Mouse (Mus musculus): ENCODE results near the gene Snx11. TPM values are rescaled to one million over a fixed set of nuclear protein-coding genes. Genes with fewer than 3 reads are reported as not detected.

The Snx11 gene
- polyA plus RNA-seq, 1 experiment from 2014 or later: 8.0 TPM

GRCm38 (mm10) chr11:96808066-96808465 is 30.7 kb upstream of the Snx11 start:
- H3K9ac ChIP-seq (ENCODE audit: low read length): no peak overlapping the region
- ATAC-seq (replicated peaks; ENCODE audit: low FRiP score, low TSS enrichment, low read depth) (no peak), DNase-seq (ENCODE audit: low spot score) (no peak)
- no peak overlapping the region for H3K27ac ChIP-seq (ENCODE audit: low read depth)
- H3K36me3 ChIP-seq (ENCODE audit: control insufficient read depth, insufficient read depth, low read length): peaks cover 91% of the 10 kb centered on the region
- no peak overlapping the region for H3K4me2 ChIP-seq (ENCODE audit: low read length)
- no peaks in the 10 kb centered on the region for H3K4me1 ChIP-seq (replicated peaks; ENCODE audit: control insufficient read depth, insufficient read depth, low read length)
- no peaks in the 10 kb centered on the region for H3K27me3 ChIP-seq (replicated peaks; ENCODE audit: control insufficient read depth, insufficient read depth, low read length)
- H3K9me3 ChIP-seq (ENCODE audit: control insufficient read depth, low read length): no peaks in the 10 kb centered on the region
- WGBS: 50% methylated on average over 1 of the region's 1 CpGs
- no peak overlapping the region for H3K4me3 ChIP-seq (ENCODE audit: low read depth, low read length)

DNA sequence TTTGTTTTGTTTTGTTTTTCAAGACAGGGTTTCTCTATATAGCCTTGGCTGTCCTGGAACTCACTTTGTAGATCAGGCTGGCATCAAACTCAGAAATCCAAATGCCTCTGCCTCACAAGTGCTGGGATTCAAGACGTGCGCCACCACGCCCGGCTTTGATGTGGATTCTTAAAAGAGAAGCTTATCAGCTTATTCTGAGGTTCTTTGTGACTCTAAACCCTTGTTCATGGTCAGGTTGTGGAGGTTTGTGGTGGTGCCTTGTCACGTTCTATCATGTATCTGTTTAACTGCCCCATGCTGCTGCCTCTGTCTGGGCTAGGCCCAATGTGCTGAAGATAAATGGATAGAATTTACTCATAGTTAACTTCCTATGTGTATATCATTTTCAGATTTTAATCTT is 28.2 kb upstream of the Snx11 start:
- Histone ChIP-seq H3K4me3 (ENCODE audit: low read depth, low read length) (no peak overlapping the region), H3K4me1 (replicated peaks; ENCODE audit: control insufficient read depth, insufficient read depth, low read length) (no peaks in the 10 kb centered on the region), H3K27ac (ENCODE audit: low read depth) (no peak overlapping the region), H3K9ac (ENCODE audit: low read length) (no peak overlapping the region), H3K27me3 (replicated peaks; ENCODE audit: control insufficient read depth, insufficient read depth, low read length) (no peaks in the 10 kb centered on the region), H3K4me2 (ENCODE audit: low read length) (no peak overlapping the region), H3K9me3 (ENCODE audit: control insufficient read depth, low read length) (no peaks in the 10 kb centered on the region), H3K36me3 (ENCODE audit: control insufficient read depth, insufficient read depth, low read length) (peaks cover 98% of the 10 kb centered on the region)
- 89% methylated on average over 5 of the region's 5 CpGs for WGBS
- no peak for DNase-seq (ENCODE audit: low spot score)
- ATAC-seq (replicated peaks; ENCODE audit: low FRiP score, low TSS enrichment, low read depth): no peak

- WGBS: 87% methylated on average over 2 of the region's 2 CpGs
- H3K36me3 ChIP-seq (ENCODE audit: control insufficient read depth, insufficient read depth, low read length): peaks cover 67% of the 10 kb centered on the region
Observed at GRCm38 (mm10) chr11:96799511-96799910, 22.2 kb upstream of the Snx11 start.

GRCm38 (mm10) chr11:96796586-96796985 is 19.2 kb upstream of the Snx11 start:
- Histone ChIP-seq H3K9ac (ENCODE audit: low read length) (no peak overlapping the region), H3K4me2 (ENCODE audit: low read length) (no peak overlapping the region), H3K36me3 (ENCODE audit: control insufficient read depth, insufficient read depth, low read length) (peaks cover 39% of the 10 kb centered on the region), H3K4me3 (ENCODE audit: low read depth, low read length) (no peak overlapping the region), H3K9me3 (ENCODE audit: control insufficient read depth, low read length) (no peaks in the 10 kb centered on the region), H3K4me1 (replicated peaks; ENCODE audit: control insufficient read depth, insufficient read depth, low read length) (0 out of 2 replicates have a peak, but pooled peaks cover 6% of the 10 kb centered on the region), H3K27ac (ENCODE audit: low read depth) (no peak overlapping the region), H3K27me3 (replicated peaks; ENCODE audit: control insufficient read depth, insufficient read depth, low read length) (no peaks in the 10 kb centered on the region)
- ATAC-seq (replicated peaks; ENCODE audit: low FRiP score, low TSS enrichment, low read depth): no peak
- 81% methylated on average over 1 of the region's 1 CpGs for WGBS
- no peak for DNase-seq (ENCODE audit: low spot score)

More at GRCm38 (mm10) chr11:96799511-96799910, 22.2 kb upstream of the Snx11 start:
- Histone ChIP-seq H3K9ac (ENCODE audit: low read length) (no peak overlapping the region), H3K9me3 (ENCODE audit: control insufficient read depth, low read length) (no peaks in the 10 kb centered on the region), H3K4me3 (ENCODE audit: low read depth, low read length) (no peak overlapping the region), H3K27me3 (replicated peaks; ENCODE audit: control insufficient read depth, insufficient read depth, low read length) (no peaks in the 10 kb centered on the region), H3K27ac (ENCODE audit: low read depth) (no peak overlapping the region), H3K4me1 (replicated peaks; ENCODE audit: control insufficient read depth, insufficient read depth, low read length) (no peaks in the 10 kb centered on the region), H3K4me2 (ENCODE audit: low read length) (no peak overlapping the region)
- ATAC-seq (replicated peaks; ENCODE audit: low FRiP score, low TSS enrichment, low read depth): no peak
- DNase-seq (ENCODE audit: low spot score): no peak

DNA sequence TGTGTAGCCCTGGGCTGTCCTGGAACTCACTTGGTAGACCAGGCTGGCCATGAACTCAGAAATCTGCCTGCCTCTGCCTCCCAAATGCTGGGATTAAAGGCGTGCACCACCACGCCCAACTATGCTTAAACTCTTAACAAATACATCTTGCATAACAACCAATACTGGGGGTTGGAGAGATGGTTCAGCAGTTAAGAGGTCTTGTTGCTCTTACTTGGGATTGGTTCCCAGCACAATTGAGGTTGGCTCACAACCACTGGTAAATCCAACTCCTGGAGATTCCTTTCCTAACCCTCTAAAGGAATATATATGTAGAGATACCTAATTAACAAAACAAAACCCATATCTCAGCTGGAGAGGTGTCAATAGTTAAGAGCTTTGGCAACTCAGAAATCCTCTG is 18.7 kb upstream of the Snx11 start:
- no peak overlapping the region for H3K4me2 ChIP-seq (ENCODE audit: low read length)
- H3K9me3 ChIP-seq (ENCODE audit: control insufficient read depth, low read length): no peaks in the 10 kb centered on the region
- H3K27me3 ChIP-seq (replicated peaks; ENCODE audit: control insufficient read depth, insufficient read depth, low read length): no peaks in the 10 kb centered on the region
- H3K9ac ChIP-seq (ENCODE audit: low read length): no peak overlapping the region
- H3K4me1 ChIP-seq (replicated peaks; ENCODE audit: control insufficient read depth, insufficient read depth, low read length): peaks cover 9% of the 10 kb centered on the region; the same call in 1 of the 2 replicates
- H3K4me3 ChIP-seq (ENCODE audit: low read depth, low read length): no peak overlapping the region
- ATAC-seq (replicated peaks; ENCODE audit: low FRiP score, low TSS enrichment, low read depth) (no peak), DNase-seq (ENCODE audit: low spot score) (no peak)
- H3K36me3 ChIP-seq (ENCODE audit: control insufficient read depth, insufficient read depth, low read length): peaks cover 39% of the 10 kb centered on the region
- 100% methylated on average over 2 of the region's 2 CpGs for WGBS
- H3K27ac ChIP-seq (ENCODE audit: low read depth): no peak overlapping the region

DNA sequence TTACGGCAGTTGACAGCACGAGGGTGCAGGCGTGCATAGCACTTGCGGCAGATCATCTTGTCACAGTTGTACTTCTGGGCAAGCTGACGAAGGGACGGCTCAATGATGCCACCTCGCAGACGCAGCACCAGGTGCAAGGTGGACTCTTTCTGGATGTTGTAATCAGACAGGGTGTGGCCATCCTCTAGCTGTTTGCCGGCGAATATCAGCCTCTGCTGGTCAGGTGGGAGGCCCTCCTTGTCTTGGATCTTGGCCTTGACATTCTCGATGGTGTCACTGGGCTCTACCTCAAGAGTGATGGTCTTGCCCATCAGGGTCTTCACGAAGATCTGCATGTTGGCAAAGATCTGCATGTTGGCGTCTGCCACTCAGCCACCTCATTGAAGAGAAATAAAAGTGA is 18.1 kb upstream of the Snx11 start:
- peaks cover 15% of the 10 kb centered on the region for H3K4me1 ChIP-seq (replicated peaks; ENCODE audit: control insufficient read depth, insufficient read depth, low read length)
- no peak overlapping the region for H3K9ac ChIP-seq (ENCODE audit: low read length)
- H3K27me3 ChIP-seq (replicated peaks; ENCODE audit: control insufficient read depth, insufficient read depth, low read length): no peaks in the 10 kb centered on the region
- H3K9me3 ChIP-seq (ENCODE audit: control insufficient read depth, low read length): no peaks in the 10 kb centered on the region
- DNase-seq (ENCODE audit: low spot score): no peak
- no peak for ATAC-seq (replicated peaks; ENCODE audit: low FRiP score, low TSS enrichment, low read depth)
- peaks cover 35% of the 10 kb centered on the region for H3K36me3 ChIP-seq (ENCODE audit: control insufficient read depth, insufficient read depth, low read length)
- no peak overlapping the region for H3K4me2 ChIP-seq (ENCODE audit: low read length)
- WGBS: 92% methylated on average over 13 of the region's 13 CpGs
- no peak overlapping the region for H3K4me3 ChIP-seq (ENCODE audit: low read depth, low read length)
- no peak overlapping the region for H3K27ac ChIP-seq (ENCODE audit: low read depth)

DNA sequence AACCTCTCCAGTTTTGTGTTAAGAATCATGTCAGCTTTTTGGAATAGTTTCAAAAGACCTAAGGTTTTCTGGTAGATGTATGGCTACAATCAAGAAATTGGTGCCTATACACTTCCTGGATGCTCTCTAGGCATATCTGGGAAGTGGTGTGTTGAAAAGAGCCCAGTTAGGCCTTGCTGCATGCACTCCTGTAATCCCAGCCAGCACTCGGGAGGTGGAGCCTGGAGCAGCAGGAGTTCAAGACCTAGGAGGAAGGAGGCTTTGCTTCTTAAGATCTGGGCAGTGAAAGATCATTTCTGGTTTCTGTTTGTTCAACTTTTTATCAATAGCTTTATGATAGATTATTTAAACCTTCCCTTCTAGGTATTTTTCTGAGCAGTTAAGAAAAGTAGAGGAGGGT is 13.3 kb upstream of the Snx11 start:
- Histone ChIP-seq H3K27ac (ENCODE audit: low read depth) (no peak overlapping the region), H3K4me3 (ENCODE audit: low read depth, low read length) (peak overlapping the region; percentile 88), H3K4me2 (ENCODE audit: low read length) (peak overlapping the region; percentile 92), H3K27me3 (replicated peaks; ENCODE audit: control insufficient read depth, insufficient read depth, low read length) (no peaks in the 10 kb centered on the region), H3K36me3 (ENCODE audit: control insufficient read depth, insufficient read depth, low read length) (peaks cover 14% of the 10 kb centered on the region), H3K4me1 (replicated peaks; ENCODE audit: control insufficient read depth, insufficient read depth, low read length) (peaks cover 21% of the 10 kb centered on the region), H3K9me3 (ENCODE audit: control insufficient read depth, low read length) (no peaks in the 10 kb centered on the region), H3K9ac (ENCODE audit: low read length) (no peak overlapping the region)
- 10% methylated on average over 1 of the region's 1 CpGs for WGBS
- ATAC-seq (replicated peaks; ENCODE audit: low FRiP score, low TSS enrichment, low read depth) (no peak), DNase-seq (ENCODE audit: low spot score) (no peak)

- Histone ChIP-seq H3K4me2 (ENCODE audit: low read length) (peak overlapping the region; percentile 92), H3K4me1 (replicated peaks; ENCODE audit: control insufficient read depth, insufficient read depth, low read length) (peaks cover 21% of the 10 kb centered on the region), H3K27me3 (replicated peaks; ENCODE audit: control insufficient read depth, insufficient read depth, low read length) (no peaks in the 10 kb centered on the region), H3K27ac (ENCODE audit: low read depth) (no peak overlapping the region), H3K4me3 (ENCODE audit: low read depth, low read length) (peak overlapping the region; percentile 88), H3K9me3 (ENCODE audit: control insufficient read depth, low read length) (no peaks in the 10 kb centered on the region), H3K9ac (ENCODE audit: low read length) (peak overlapping the region; percentile 89), H3K36me3 (ENCODE audit: control insufficient read depth, insufficient read depth, low read length) (0 out of 2 replicates have a peak, but pooled peaks cover 8% of the 10 kb centered on the region)
- WGBS: 5% methylated on average over 5 of the region's 5 CpGs
- DNase-seq (ENCODE audit: low spot score) (no peak), ATAC-seq (replicated peaks; ENCODE audit: low FRiP score, low TSS enrichment, low read depth) (no peak)
Observed at GRCm38 (mm10) chr11:96789990-96790389, 12.6 kb upstream of the Snx11 start.

Measured in intestine, embryonic 14.5 days (tissue).